ENCODE assay signal across 8 mouse cellular contexts in the genomic region with DNA sequence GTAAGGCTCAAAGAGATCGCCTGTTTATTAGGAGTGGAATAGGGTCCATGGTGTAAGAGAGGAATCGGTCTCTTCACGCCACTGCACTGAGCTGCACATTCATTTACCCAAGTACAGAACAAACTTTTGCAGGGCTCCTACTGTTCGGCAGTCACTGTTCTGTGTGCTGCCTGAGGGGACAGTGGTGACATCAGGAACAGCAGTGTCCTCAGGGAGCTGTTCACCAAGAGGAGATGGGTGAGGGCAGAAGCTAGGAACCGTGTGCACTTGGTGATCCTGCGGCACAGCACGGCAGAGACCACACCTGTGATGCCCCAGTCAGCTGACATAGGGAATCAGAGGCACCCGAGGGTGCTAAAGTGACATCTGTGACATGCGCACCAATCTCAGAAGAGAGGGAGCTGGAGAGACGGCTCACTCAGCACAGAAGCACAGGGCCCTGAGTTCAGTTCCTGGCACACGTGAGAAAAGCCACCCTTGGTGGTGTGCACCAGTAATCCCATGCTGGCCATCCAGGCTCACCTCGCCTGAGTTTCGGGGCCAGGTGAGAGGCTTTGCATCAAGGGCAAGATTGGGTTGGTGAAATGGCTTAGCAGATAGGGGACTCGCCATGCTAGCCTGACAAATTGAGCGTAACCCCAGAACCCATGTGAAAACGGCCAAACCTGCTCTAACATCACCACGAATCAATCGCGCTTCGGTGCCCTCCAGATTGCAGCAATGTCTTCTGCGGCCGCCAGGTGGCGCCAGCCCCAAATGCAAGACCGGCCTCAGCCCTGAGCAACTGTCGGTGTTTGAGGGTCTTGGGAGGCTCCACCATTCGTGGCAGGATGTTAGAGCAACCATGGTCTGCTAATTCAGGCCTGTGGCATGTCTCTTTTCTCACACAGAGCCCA. TPM values are rescaled to one million over a fixed set of nuclear protein-coding genes. Genes with fewer than 3 reads are reported as not detected.
DNase-seq lines count a peak whose midpoint lies in the region; ATAC-seq and TF ChIP-seq lines count a peak whose summit lies in the region.

No protein-coding gene starts in this region.

- no peak; the same call in 1 of the 2 replicates for TF ChIP-seq CTCF in heart, adult 2 months (IDR thresholded peaks at IDR 0.05)
- peak; percentile 97 for TF ChIP-seq CTCF in liver, adult 2 months (IDR thresholded peaks at IDR 0.05; ENCODE audit: low read depth, low read length)

- WGBS in embryonic facial prominence, embryonic 11.5 days, result 45% methylated on average over 26 of the region's 26 CpGs
- 37% methylated on average over 26 of the region's 26 CpGs for WGBS in heart, adult 2 months
- 46% methylated on average over 26 of the region's 26 CpGs for WGBS in kidney, embryonic 14.5 days
- 40% methylated on average over 26 of the region's 26 CpGs for WGBS in liver, adult 2 months

- no peak overlapping the region for H3K4me2 ChIP-seq in embryonic facial prominence, embryonic 11.5 days (ENCODE audit: low read depth, low read length)
- no peak overlapping the region for H3K4me2 ChIP-seq in kidney, embryonic 14.5 days (replicated peaks; ENCODE audit: low read depth, low read length)
- H3K4me2 ChIP-seq in myocyte (ENCODE audit: low read depth), result peak overlapping the region; percentile 39

- DNase-seq in 3T3-L1 (ENCODE audit: low read depth, low spot score), result peak; percentile 74
- DNase-seq in adrenal gland, postnatal 14 days, result peak; percentile 86
- DNase-seq in embryonic facial prominence, embryonic 11.5 days (ENCODE audit: low spot score), result peak; percentile 82
- DNase-seq in heart, adult 2 months, result peak; percentile 69 to 86
- peak; percentile 38 for DNase-seq in liver, adult 2 months (ENCODE audit: extremely low read depth, low read depth, low spot score)
- DNase-seq in spleen, postnatal 14 days (ENCODE audit: low spot score in 2 of 2), result peak; percentile 44 to 69

- no peaks in the 10 kb centered on the region for H3K79me2 ChIP-seq in heart, adult 2 months (replicated peaks; ENCODE audit: control insufficient read depth, insufficient read depth, low read length)
- no peaks in the 10 kb centered on the region for H3K79me2 ChIP-seq in liver, adult 2 months (ENCODE audit: control insufficient read depth, insufficient read depth, low read length)
- no peaks in the 10 kb centered on the region for H3K79me2 ChIP-seq in myocyte (ENCODE audit: control insufficient read depth, insufficient read depth)

- peak; percentile 84 for TF ChIP-seq EP300 in heart, adult 2 months (IDR thresholded peaks at IDR 0.05; ENCODE audit: insufficient read depth, low read depth, low read length)

- no peak overlapping the region for H3K27ac ChIP-seq in embryonic facial prominence, embryonic 11.5 days (replicated peaks; ENCODE audit: low read depth, low read length)
- H3K27ac ChIP-seq in heart, adult 2 months, result no peak overlapping the region
- H3K27ac ChIP-seq in kidney, embryonic 14.5 days (ENCODE audit: low read depth, low read length), result no peak overlapping the region
- no peak overlapping the region for H3K27ac ChIP-seq in liver, adult 2 months (replicated peaks; ENCODE audit: insufficient read depth, low read depth, low read length)

- no peaks in the 10 kb centered on the region for H3K27me3 ChIP-seq in embryonic facial prominence, embryonic 11.5 days (ENCODE audit: control insufficient read depth, insufficient read depth, low read length)
- no peaks in the 10 kb centered on the region; the same call in 1 of the 2 replicates for H3K27me3 ChIP-seq in heart, adult 2 months (ENCODE audit: control insufficient read depth, insufficient read depth, low read length)
- no peaks in the 10 kb centered on the region for H3K27me3 ChIP-seq in kidney, embryonic 14.5 days (ENCODE audit: control insufficient read depth, insufficient read depth, low read length)
- no peaks in the 10 kb centered on the region for H3K27me3 ChIP-seq in liver, adult 2 months (ENCODE audit: control insufficient read depth, insufficient read depth, low read length)
- H3K27me3 ChIP-seq in myocyte (ENCODE audit: control insufficient read depth, insufficient read depth, insufficient read length), result no peaks in the 10 kb centered on the region

- no peak overlapping the region for H3ac ChIP-seq in myocyte (ENCODE audit: control insufficient read depth, insufficient read length)

- no peak overlapping the region for H3K4me3 ChIP-seq in embryonic facial prominence, embryonic 11.5 days (ENCODE audit: low read depth, low read length)
- no peak overlapping the region for H3K4me3 ChIP-seq in heart, adult 2 months
- no peak overlapping the region for H3K4me3 ChIP-seq in kidney, embryonic 14.5 days (ENCODE audit: low read length)
- no peak overlapping the region for H3K4me3 ChIP-seq in liver, adult 2 months (ENCODE audit: insufficient read depth, low read depth, low read length)
- no peak overlapping the region for H3K4me3 ChIP-seq in myocyte

- intact Hi-C loops in heart, adult 2 months (cut with DNase I), result loop anchor here (1.0 to 5.0 kb wide), 3 partner anchors 67 to 183 kb away; partner anchors contain the start of gene B4galt5

- H3K9me3 ChIP-seq in embryonic facial prominence, embryonic 11.5 days (replicated peaks; ENCODE audit: control insufficient read depth, low read length), result no peaks in the 10 kb centered on the region
- no peaks in the 10 kb centered on the region for H3K9me3 ChIP-seq in kidney, embryonic 14.5 days (ENCODE audit: control insufficient read depth, low read length)

- H3K4me1 ChIP-seq in embryonic facial prominence, embryonic 11.5 days (ENCODE audit: control insufficient read depth, insufficient read depth, low read length), result no peaks in the 10 kb centered on the region
- no peaks in the 10 kb centered on the region; the same call in 1 of the 2 replicates for H3K4me1 ChIP-seq in heart, adult 2 months (ENCODE audit: control insufficient read depth, insufficient read depth, low read length)
- no peaks in the 10 kb centered on the region for H3K4me1 ChIP-seq in kidney, embryonic 14.5 days (ENCODE audit: control insufficient read depth, insufficient read depth, low read length)
- H3K4me1 ChIP-seq in liver, adult 2 months (ENCODE audit: control insufficient read depth, insufficient read depth, low read length), result no peaks in the 10 kb centered on the region

- no peak overlapping the region for H3K9ac ChIP-seq in embryonic facial prominence, embryonic 11.5 days (replicated peaks; ENCODE audit: low read length)
- no peak overlapping the region for H3K9ac ChIP-seq in heart, adult 2 months (ENCODE audit: low read depth, low read length)
- no peak overlapping the region for H3K9ac ChIP-seq in kidney, embryonic 14.5 days (ENCODE audit: low read depth, low read length)
- no peak overlapping the region for H3K9ac ChIP-seq in liver, adult 2 months (ENCODE audit: low read depth, low read length)

- no peaks in the 10 kb centered on the region for H3K36me3 ChIP-seq in embryonic facial prominence, embryonic 11.5 days (replicated peaks; ENCODE audit: control insufficient read depth, insufficient read depth, low read depth, low read length)
- H3K36me3 ChIP-seq in heart, adult 2 months (ENCODE audit: control insufficient read depth, insufficient read depth, low read length), result no peaks in the 10 kb centered on the region
- no peaks in the 10 kb centered on the region for H3K36me3 ChIP-seq in kidney, embryonic 14.5 days (ENCODE audit: control insufficient read depth, insufficient read depth, low read length)
- H3K36me3 ChIP-seq in liver, adult 2 months (ENCODE audit: control insufficient read depth, insufficient read depth, low read length), result no peaks in the 10 kb centered on the region
- no peaks in the 10 kb centered on the region for H3K36me3 ChIP-seq in myocyte (ENCODE audit: control insufficient read depth, insufficient read depth)

- peak; percentile 80 for ATAC-seq in embryonic facial prominence, embryonic 11.5 days (replicated peaks; ENCODE audit: insufficient number of reproducible peaks, low FRiP score, low TSS enrichment, low read depth)
- peak; percentile 79 for ATAC-seq in kidney, embryonic 14.5 days (ENCODE audit: low FRiP score, low TSS enrichment)

- no peak for TF ChIP-seq POLR2A in heart, adult 2 months (IDR thresholded peaks at IDR 0.05; ENCODE audit: insufficient read depth, low read depth, low read length)
- no peak for TF ChIP-seq POLR2A in liver, adult 2 months (IDR thresholded peaks at IDR 0.05; ENCODE audit: extremely low read depth, insufficient read depth, low read length)
- no peak for TF ChIP-seq POLR2A in myocyte (IDR thresholded peaks at IDR 0.05; ENCODE audit: insufficient read length, low read depth)

TF ChIP-seq in myocyte, 11 proteins besides CTCF, POLR2A, EP300 and RAD21:
- TF ChIP-seq MYOD1 (IDR thresholded peaks at IDR 0.05; ENCODE audit: control insufficient read depth in 1 of 3, insufficient read length in 2 of 3, low read depth in 2 of 3), result peak in 1 of 3 experiments; percentile 19
- TF ChIP-seq MYOG (IDR thresholded peaks at IDR 0.05; ENCODE audit: control insufficient read depth in 1 of 3, insufficient read depth in 1 of 3, insufficient read length in 2 of 3, low read depth in 2 of 3), result peak in 1 of 3 experiments; percentile 9
- no peak for TF ChIP-seq MAX (IDR thresholded peaks at IDR 0.05; ENCODE audit: low read depth)

RNA-seq across cellular contexts. Expression of gene Ptgis, which starts 39.9 kb away (rescaled TPM):
- total RNA-seq in adrenal gland, postnatal 14 days (2021), result 17.1 and 20.4 TPM in 2 replicates
- 12.9 and 14.5 TPM in 2 replicates for polyA plus RNA-seq in embryonic facial prominence, embryonic 11.5 days (2014; fragmentation: Nextera tagmentation; extraction: Ambion mirVana)
- 10 to 100 TPM; 16.3 to 17.7 TPM for total RNA-seq in heart, adult 2 months (2021)
- polyA plus RNA-seq in heart, adult 2 months (2012; rRNA removed), result 31.3 and 32.1 TPM in 2 replicates
- 15.5 and 18.0 TPM in 2 replicates for polyA plus RNA-seq in kidney, embryonic 14.5 days (2014; fragmentation: Nextera tagmentation; extraction: Ambion mirVana)
- total RNA-seq in liver, adult 2 months (2014; rRNA removed), result 1.0 and 1.1 TPM in 2 replicates
- polyA plus RNA-seq in liver, adult 2 months (2012; rRNA removed), result 1.4 and 3.1 TPM in 2 replicates
- 116 TPM for polyA plus RNA-seq in myocyte (2012; fragmentation: generic; extraction: Trizol)
